Mouse (Mus musculus) adrenal gland, adult 2 months (tissue): ENCODE measurements at regions not wholly inside any gene's neighbourhood (a gene's known extent, or its start where the extent isn't known, plus 50 kb on each side); places are given as distances from the start of the nearest gene placed in this dataset.
"Not testable (repeated sequence)": the region's sequence is repeated elsewhere in the genome, so short reads cannot be mapped to it uniquely, and the experiment has no call there.

Source experiments
- DNase-seq: peaks from one replicate; pipeline ENCODE4 v3.0.0; 2021

GRCm38 (mm10) chr11:27105920-27106319 is 512.1 kb upstream of the Vrk2 start:
- DNase-seq, result peak; percentile 33

- no peak for DNase-seq
Measured at GRCm38 (mm10) chr11:27102906-27103305, 509.1 kb upstream of the Vrk2 start.

GRCm38 (mm10) chr11:27102045-27102444 is 508.2 kb upstream of the Vrk2 start:
- no peak for DNase-seq

- DNase-seq, result no peak
Measured at GRCm38 (mm10) chr11:27096615-27097014, 502.8 kb upstream of the Vrk2 start.

GRCm38 (mm10) chr11:27095460-27095859 is 501.7 kb upstream of the Vrk2 start:
- DNase-seq, result not testable (repeated sequence)

GRCm38 (mm10) chr11:27086516-27086915 is 492.7 kb upstream of the Vrk2 start:
- DNase-seq, result no peak

GRCm38 (mm10) chr11:27081188-27081587 is 487.4 kb upstream of the Vrk2 start:
- DNase-seq, result no peak

- no peak for DNase-seq
Measured at GRCm38 (mm10) chr11:27070381-27070780, 476.6 kb upstream of the Vrk2 start.

GRCm38 (mm10) chr11:27027243-27027852 is 433.5 kb upstream of the Vrk2 start:
- DNase-seq, result no peak

GRCm38 (mm10) chr11:27025500-27025899 is 431.7 kb upstream of the Vrk2 start:
- no peak for DNase-seq

GRCm38 (mm10) chr11:26996292-26997099 is 402.7 kb upstream of the Vrk2 start:
- DNase-seq, result no peak

GRCm38 (mm10) chr11:26981216-26981615 is 387.4 kb upstream of the Vrk2 start:
- DNase-seq, result no peak

GRCm38 (mm10) chr11:26972533-26973081 is 378.8 kb upstream of the Vrk2 start:
- DNase-seq, result no peak

GRCm38 (mm10) chr11:26971161-26971560 is 377.4 kb upstream of the Vrk2 start:
- no peak for DNase-seq

GRCm38 (mm10) chr11:26967427-26967826 is 373.6 kb upstream of the Vrk2 start:
- DNase-seq, result no peak

- DNase-seq, result peak; percentile 8
Measured at GRCm38 (mm10) chr11:26962928-26963667, 369.3 kb upstream of the Vrk2 start.

GRCm38 (mm10) chr11:26962040-26962927 is 368.5 kb upstream of the Vrk2 start:
- DNase-seq, result no peak

- peak; percentile 82 for DNase-seq
Measured at GRCm38 (mm10) chr11:26961336-26961980, 367.7 kb upstream of the Vrk2 start.

GRCm38 (mm10) chr11:26956153-26956552 is 362.4 kb upstream of the Vrk2 start:
- DNase-seq, result no peak

- DNase-seq, result no peak
Measured at GRCm38 (mm10) chr11:26931766-26932165, 338.0 kb upstream of the Vrk2 start.

GRCm38 (mm10) chr11:26907099-26907498 is 313.3 kb upstream of the Vrk2 start:
- DNase-seq, result no peak
